Mouse (Mus musculus) neutrophil, adult 65 days (primary cell): ENCODE measurements around the gene Phldb2. TPM values are rescaled to one million over a fixed set of nuclear protein-coding genes. Genes with fewer than 3 reads are reported as not detected.

ENCODE experiments used
- total RNA-seq: library from RNA; stranded (reverse); gene quantifications from 2 replicates; pipeline ENCODE4 v1.2.4, GENCODE M21; 2023

The Phldb2 gene
- 3.1 and 3.5 TPM in 2 replicates for total RNA-seq

DNA sequence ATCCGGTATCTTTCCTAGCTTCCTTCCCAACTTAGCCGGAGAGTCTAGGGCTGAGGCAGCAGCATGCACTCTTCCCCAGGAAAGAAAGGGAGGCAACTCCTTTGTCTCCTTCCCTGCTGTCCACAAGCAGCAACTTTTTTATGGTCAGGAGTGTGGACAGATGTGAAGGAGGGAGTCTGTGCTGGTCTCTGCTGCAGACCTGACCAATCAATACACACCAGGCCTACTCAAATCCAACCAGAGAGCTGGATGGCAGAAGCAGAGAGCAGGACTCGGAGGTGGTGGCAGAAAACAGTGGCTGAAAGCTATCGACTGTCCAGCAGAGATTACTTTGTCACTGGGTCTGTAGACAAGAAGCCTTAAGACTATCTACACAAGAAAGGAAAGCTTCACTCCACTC lies at the start of gene Phldb2:
TSS of gene Phldb2 (minus strand) at position 205 of the 400 bp plus-strand sequence.

DNA sequence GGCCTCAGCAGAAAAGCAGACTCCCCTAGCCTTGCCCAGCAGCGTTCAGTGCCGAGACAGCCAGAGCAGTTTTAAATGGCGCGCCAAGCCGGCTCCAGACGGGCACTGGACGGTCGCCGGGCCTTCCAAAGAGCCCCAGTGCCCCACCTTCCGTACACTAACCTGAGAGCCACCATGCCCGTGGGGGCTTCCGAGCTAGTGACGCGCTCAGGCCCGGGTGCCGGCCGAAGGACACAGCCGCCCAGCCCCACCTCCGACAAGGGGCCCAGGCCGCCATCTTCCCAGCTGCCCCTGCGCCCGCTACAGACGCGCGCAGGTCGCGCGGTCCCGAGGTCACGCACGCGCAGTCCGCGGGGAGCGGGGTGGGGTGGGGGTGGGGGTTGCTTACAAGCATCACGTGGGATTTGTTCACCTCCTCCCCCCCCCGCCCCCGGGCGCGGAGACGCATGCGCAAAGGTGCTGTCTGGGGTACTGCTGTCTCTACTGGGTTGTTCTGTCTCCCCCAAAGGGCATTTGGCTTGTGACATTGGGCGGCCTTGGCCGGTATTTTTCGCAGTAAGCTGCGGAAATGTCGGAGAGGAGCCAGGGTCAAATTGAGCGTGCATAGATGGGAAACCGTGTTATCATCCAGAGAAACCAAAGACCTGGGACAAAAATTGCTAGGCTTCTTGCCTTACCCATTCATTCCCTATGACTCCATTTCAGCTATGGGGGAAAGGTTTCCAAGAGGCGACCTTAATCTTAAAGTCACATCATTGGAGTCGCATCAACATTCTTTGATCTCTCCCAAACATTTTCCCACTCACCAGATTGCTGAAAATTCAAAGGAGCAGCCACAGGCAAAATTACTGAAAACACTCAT lies 210.6 kb downstream of the Phldb2 start, which contains the start of gene Abhd10:
TSS of gene Abhd10 (minus strand) at position 341 of the 862 bp plus-strand sequence.

GRCm38 (mm10) chr16:45724061-45724741 lies 229.2 kb downstream of the Phldb2 start, which contains the start of gene Tagln3:
Gene Tagln3 (minus strand): TSS chr16:45724608.

Other genes starting within 250 kb of the Phldb2 start
- 0.54 TPM in 1 of 2 replicates, not detected in the other for gene Tagln3, start 229.0 kb downstream of the Phldb2 start, total RNA-seq
- 20.4 and 23.8 TPM in 2 replicates for gene Abhd10, start 210.6 kb downstream of the Phldb2 start, total RNA-seq
- gene Plcxd2, start 56.6 kb upstream of the Phldb2 start, total RNA-seq, result 0.64 and 1.3 TPM in 2 replicates
- gene Cd96, start 166.7 kb upstream of the Phldb2 start, total RNA-seq, result 0.18 TPM in 1 of 2 replicates, not detected in the other
- 6.0 and 12.3 TPM in 2 replicates for gene Gm4737, start 201.5 kb upstream of the Phldb2 start, total RNA-seq